Mouse (Mus musculus) spleen, postnatal 36 days (tissue): ENCODE measurements around the gene Plcl1.

Source experiments
- DNase-seq, 2 experiments: peaks; one replicate each; pipeline ENCODE4 v3.0.0; 2022; ENCODE audit warnings: low spot score in 2 of 2, mixed read lengths in 1 of 2

Gene Plcl1

GRCm38 (mm10) chr1:55525100-55525499 lies 119.4 kb downstream of the Plcl1 start:
- DNase-seq = no peak

DNA sequence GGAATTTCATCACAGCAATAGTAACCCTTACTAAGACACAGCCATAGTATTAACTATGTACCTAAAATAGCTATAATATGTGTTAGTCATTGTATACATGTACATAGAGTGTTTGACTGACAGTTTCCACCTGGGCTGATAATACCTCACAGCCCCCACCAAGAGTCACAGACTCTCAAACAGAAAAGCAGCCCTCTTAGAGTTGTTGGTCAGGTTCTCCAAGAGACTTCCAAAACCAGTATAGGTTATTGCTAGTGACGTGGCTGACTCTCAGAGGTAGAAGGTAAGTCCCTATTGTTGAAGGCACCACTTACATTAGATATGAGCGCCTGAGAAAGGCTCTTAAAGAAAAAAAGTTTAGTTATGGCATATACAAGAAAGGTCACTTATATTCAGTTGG lies 120.0 kb downstream of the Plcl1 start:
- no peak for DNase-seq

GRCm38 (mm10) chr1:55528547-55529304 lies 123.0 kb downstream of the Plcl1 start:
- no peak for DNase-seq

GRCm38 (mm10) chr1:55533823-55534222 lies 128.1 kb downstream of the Plcl1 start:
- no peak for DNase-seq

GRCm38 (mm10) chr1:55554405-55554804 lies 148.7 kb downstream of the Plcl1 start:
- DNase-seq = no peak

DNA sequence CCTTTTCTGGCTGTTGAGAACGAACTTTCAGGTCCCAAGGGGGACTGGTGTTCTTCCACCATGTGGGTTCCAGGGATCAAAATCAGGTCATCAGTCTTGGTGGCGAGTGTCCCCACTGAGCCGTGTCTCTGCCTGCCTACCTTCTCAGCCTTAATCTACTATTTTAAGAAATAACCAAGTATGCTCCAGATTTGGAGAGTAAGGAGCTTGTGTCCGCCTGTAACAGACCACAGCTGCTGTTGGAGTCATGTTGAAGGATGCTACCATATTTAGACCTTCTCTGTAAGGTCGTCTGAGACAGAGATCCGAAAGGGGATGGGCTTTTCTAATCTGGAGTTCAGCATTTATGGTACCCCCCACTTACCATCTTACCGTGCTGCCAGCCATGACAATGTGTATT lies 152.2 kb downstream of the Plcl1 start:
- no peak for DNase-seq

- no peak for DNase-seq
Observed at GRCm38 (mm10) chr1:55558409-55558808, 152.7 kb downstream of the Plcl1 start.

- DNase-seq = no peak
Observed at GRCm38 (mm10) chr1:55559998-55560397, 154.3 kb downstream of the Plcl1 start.

- no peak for DNase-seq
Observed at GRCm38 (mm10) chr1:55565933-55566332, 160.2 kb downstream of the Plcl1 start.

DNA sequence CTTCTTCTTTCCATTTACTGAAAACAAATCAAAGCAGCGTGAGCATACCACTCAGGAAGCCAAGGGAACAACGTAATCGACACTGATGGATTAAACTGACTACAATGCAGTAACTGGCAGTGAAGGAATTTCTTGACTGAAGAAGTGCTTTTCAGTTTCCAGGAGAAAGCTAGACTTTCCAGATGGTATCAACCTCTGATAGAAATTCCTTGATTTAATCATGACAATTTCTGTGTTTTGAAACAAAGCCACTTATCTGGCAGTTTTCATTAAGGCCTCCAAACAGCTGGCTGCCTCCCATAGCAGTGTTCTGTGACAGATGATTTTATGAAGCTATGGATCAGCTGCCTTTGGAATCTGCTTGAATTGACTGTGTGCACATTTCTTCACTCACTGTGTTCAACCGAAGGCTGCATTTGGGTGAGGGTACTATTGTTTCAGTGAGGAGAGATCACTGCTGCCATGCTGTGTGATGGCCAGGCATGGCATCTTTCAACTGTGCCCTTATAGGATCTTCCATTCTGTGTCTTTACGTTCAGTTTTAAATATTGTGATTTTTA lies 162.2 kb downstream of the Plcl1 start:
- DNase-seq = no peak

DNA sequence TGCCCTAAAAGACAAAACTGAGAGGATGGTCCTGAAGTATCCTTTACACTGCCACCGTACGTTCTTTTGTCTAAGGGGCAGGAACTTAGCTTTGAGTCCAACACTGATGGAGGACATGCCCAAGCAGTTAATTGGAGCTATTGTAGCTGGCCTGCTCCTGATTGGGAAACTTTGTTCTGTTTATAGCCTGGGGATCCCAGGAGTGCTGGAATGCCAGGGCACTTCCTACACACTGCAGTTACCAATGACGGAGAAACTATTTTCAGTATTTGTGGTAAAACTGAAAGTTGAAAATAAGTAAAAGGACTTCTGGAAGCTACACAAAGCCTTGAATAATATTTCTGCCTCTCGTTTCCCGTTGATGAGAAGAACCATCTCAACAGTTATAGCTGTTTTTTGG lies 164.5 kb downstream of the Plcl1 start:
- no peak for DNase-seq

- no peak for DNase-seq
Observed at GRCm38 (mm10) chr1:55571399-55571798, 165.7 kb downstream of the Plcl1 start.

- no peak for DNase-seq
Observed at GRCm38 (mm10) chr1:55572202-55572601, 166.5 kb downstream of the Plcl1 start.

DNA sequence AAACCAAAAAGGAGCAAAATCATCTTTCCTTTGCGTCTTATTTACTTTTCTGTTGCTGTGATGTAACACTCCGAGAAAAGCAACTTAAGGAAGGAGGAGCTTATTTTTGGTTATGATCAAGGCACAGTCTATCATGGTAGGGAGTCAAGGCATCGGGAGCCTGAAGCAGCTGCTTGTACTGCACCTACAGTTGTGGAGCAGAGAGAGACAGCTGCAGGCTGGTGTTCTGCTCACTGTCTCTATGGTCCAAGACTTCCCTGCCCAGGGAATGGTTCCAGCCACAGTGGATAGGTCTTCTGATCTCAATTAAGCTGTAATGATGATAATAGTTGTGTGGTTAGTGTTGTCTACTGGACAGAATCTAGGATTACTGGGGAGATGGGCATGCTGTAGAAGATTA lies 166.9 kb downstream of the Plcl1 start:
- no peak for DNase-seq

DNA sequence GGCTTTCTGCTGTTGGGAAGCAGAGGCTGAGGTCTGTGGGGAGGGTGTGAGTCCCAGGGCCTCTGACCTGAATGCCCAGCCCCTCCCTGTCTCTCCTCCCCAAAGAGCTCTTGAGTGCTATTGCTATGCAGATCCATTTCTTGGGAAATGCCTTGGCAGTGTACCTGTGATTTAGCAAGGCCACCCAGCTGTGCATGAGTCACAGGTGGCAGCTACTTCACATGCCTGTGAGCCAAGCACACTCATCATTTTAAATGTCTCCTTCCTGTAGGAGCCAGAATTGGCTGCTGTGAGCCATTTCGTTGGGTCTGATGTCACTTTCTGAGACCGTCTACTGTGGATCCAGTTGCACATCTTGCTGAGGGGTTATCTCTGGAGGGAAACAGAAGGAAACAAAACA lies 170.2 kb downstream of the Plcl1 start:
- no peak for DNase-seq

DNA sequence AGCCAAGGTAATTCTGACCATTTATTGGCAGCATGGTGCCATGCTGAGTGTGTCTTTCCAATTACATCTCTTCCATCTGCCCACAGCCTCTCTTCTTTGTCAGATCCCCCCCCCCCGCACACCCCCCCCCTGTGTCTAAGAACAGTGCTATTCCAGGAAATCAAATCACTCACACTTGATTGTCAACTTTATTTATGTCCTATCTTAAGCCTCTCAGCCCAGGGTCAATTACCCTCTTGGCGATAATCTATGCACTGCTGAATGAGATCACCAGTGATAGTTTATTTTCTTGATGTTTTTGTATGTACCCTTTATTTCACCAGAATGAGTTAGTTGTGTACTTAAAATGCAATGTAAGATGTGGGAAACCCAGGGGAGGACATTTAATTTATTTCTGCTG lies 176.0 kb downstream of the Plcl1 start:
- DNase-seq = no peak

DNA sequence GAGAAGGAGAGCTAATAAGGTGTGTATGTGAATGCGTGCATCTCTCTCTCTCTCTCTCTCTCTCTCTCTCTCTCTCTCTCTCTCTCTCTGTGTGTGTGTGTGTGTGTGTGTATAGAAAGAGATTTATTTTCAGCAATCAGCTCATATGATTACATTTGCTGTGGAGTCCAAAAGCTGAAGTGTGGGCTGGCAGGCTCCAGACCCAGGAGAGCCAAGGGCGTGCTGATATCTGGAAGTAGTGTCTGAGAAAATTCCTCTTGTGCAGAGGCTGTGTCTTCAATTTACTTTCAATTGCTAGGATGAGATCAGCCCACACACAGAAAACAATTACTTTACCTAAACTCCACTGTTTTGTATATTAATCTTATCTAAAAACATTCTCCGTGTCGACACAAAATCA lies 179.7 kb downstream of the Plcl1 start:
- no peak for DNase-seq

DNA sequence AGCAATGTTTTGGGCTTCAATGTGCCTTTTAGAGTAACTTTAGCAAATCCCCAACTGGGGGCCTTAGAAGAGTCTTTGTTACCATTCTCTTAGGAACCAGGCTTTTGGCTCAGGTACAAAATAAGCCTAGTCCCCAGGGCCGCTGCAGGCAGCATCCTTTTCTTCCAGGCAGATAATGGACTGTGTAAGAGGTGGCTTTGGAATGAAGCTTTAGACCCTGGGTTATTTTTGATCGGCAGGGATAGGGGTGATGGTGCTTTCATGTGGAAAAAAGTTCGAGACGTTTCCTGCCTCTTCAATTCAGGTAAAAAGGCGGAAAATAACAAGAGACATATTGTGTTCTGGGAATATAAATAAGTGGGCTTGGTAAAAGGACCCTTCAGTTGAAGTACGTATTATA lies 182.4 kb downstream of the Plcl1 start:
- no peak for DNase-seq

DNA sequence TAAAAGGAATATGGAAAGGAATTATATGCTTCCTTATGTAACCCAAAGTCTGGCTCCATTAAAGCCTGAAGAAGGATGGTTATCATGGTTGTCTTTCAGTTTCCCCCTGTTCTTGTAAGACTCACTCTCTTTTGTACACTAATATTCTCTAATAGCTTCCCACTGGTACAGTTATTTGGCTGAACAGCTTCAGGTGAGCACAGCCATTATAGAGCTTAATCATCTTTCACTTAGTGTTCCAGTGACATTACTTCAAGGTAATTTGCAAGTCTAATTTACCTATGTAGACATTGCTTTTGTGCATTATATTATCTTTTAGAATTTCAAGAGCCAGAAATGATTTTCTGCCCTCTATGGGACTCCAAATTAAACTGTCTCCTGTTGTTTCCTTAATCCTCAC lies 184.3 kb downstream of the Plcl1 start:
- DNase-seq = no peak

DNA sequence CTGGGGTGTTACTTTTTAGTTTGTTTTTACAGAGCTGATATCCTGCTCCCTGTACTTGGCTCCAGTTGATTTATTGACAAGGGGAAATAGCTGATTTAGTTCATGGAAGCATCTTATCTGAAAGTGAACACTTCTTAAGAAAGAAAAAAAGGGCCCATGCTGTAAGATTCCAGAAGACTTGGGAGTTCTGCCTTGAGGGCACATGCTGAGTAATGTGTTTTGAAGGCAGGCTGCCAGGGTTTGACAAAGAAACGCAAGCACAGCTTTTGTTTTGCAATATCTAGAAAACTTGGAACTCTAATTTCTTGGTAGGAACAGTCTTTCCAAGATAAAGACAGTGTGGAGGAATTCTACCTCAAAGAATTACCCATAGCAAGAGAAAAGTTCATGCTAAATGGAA lies 194.8 kb downstream of the Plcl1 start:
- DNase-seq = no peak

DNA sequence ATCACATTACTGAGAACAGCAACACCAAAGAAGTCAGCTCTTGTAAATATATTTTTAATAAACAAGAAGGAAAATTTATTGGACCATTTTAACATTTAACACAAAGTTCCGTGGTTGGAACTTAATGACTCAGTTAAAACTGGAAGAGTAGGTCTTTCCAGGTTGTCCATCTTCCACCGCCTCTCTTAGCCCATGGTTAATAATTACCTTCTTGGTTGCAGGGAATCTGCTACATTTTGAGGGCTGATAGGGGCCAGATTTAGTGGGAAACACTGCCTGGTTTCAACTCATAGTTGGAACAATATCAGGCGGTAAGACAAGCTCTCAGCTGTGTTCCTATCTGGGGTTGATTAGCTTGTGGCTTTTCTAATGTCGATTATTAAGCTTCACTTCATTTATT lies 198.9 kb downstream of the Plcl1 start:
- no peak for DNase-seq

DNA sequence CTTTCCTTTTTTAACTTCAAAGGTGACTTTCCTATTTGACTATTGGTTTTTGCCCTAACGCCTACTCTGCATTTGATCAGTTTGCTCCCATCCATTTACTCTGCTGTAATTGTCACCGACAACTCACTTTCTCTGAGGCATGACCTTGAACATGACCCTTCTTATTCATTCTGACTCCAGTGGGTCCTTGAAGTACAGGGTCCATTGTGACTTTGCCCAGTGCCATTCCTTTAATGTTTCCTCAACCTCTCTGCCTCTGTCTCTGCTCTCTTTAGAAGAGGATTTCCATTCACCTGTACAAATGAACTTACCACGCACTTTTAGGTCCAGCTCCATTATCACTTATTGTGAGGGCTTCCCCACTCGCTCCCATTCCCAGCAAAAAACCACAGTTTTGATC lies 199.7 kb downstream of the Plcl1 start:
- no peak for DNase-seq

GRCm38 (mm10) chr1:55605956-55606355 lies 200.2 kb downstream of the Plcl1 start:
- no peak for DNase-seq

DNA sequence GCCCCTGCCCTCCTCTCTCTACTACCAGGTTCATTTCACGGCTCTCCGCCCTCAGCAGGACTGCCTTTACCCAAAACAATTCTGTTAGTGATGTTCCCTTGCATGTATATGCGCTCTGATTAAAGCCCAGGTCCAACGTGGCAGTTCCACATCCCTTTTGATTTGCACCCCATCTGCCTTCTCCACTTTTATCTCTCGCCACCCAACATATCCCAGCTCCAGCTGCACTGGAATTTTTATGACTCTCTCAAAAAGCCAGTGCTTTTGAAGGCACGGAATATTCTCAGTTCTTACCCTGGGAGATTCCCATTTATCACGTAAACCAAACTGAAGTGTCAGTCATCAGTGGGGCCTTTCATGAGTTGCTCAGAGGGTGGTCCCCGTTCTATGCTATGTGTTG lies 200.7 kb downstream of the Plcl1 start:
- no peak for DNase-seq
